Mouse (Mus musculus): ENCODE results near the gene 1700092M07Rik. TPM values are rescaled to one million over a fixed set of nuclear protein-coding genes. Genes with fewer than 3 reads are reported as not detected.

The 1700092M07Rik gene
- polyA plus RNA-seq, 1 experiment from 2014 or later = 1.3 TPM

DNA sequence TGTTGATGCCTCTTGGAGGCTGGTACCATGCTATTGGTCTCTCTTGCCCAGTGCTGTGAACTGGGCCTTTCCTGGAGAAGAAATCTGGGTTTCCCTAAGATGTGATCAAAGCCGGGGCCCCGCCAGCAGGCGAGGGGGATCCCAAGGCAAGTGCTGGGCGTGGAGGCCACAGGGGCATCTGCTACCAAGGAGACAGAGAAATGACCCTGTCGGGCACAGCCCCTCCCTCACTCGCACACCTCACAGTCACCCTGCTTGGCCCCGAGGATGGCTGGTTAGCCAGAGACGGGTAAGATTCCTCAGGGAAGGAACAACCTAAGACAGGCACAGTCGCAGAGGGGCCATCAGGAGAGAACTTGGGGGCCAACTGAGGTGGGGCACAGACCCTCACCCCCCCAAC lies 25.0 kb downstream of the 1700092M07Rik start:
- Histone ChIP-seq H3K4me3 (ENCODE audit: low read depth, low read length) (no peak overlapping the region), H3K27ac (ENCODE audit: low read depth) (no peak overlapping the region), H3K4me2 (ENCODE audit: low read length) (no peak overlapping the region), H3K9ac (ENCODE audit: low read length) (no peak overlapping the region), H3K27me3 (replicated peaks; ENCODE audit: control insufficient read depth, insufficient read depth, low read length) (no peaks in the 10 kb centered on the region), H3K9me3 (ENCODE audit: control insufficient read depth, low read length) (peaks cover 9% of the 10 kb centered on the region; the same call in 1 of the 2 replicates), H3K4me1 (replicated peaks; ENCODE audit: control insufficient read depth, insufficient read depth, low read length) (peaks cover 4% of the 10 kb centered on the region; the same call in 1 of the 2 replicates), H3K36me3 (ENCODE audit: control insufficient read depth, insufficient read depth, low read length) (peaks cover 81% of the 10 kb centered on the region)
- ATAC-seq (replicated peaks; ENCODE audit: low FRiP score, low TSS enrichment, low read depth) (no peak), DNase-seq (ENCODE audit: low spot score) (no peak)
- 99% methylated on average over 9 of the region's 9 CpGs for WGBS

DNA sequence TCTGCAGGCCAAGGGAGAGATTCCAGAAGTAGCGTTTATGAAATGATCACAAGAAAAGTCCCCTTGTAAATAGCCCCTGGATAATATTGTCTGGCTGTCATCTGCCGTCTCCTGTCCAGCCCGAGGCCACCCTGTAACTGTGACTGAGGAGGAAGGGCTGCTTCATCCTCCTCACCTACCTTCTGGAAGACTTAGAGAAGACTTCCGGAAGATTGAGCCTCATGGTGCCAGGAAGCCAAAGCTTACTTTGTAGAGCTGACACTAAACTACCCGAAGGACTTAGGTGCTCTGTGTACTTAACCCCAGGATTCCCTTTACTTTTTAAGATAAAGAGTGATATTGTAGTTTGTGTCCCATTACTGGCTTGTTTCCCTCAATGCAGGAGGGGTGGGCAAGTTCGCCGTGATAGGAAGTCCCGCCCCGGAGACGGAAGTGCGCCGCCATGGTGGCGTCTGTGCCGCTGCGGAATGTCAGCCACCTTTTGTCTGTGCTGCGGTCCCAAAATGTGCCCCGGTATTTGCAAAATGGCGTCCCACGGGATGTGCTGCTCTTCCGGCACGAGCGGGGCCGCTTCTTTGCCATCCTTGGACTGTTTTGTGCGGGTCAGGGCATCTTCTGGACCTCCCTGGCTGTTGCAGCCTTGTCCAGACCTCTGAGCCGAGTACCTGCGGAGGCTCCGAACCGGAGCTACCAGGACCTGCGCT lies 30.2 kb downstream of the 1700092M07Rik start, which contains the start of gene Tmem223:
TSS of gene Tmem223 (plus strand) at position 430 of the 704 bp plus-strand sequence.
- H3K4me2 ChIP-seq (ENCODE audit: low read length) = peak within 1 kb of the TSS; percentile 70
- peak within 1 kb of the TSS; percentile 94 for H3K9ac ChIP-seq (ENCODE audit: low read length)
- H3K4me1 ChIP-seq (replicated peaks; ENCODE audit: control insufficient read depth, insufficient read depth, low read length) = peaks cover 25% of the 10 kb centered on the region
- H3K9me3 ChIP-seq (ENCODE audit: control insufficient read depth, low read length) = peaks cover under 1% of the 10 kb centered on the region; the same call in 1 of the 2 replicates
- 22% methylated on average over 29 of the region's 29 CpGs for WGBS
- peak; percentile 85 for DNase-seq (ENCODE audit: low spot score)
- H3K27ac ChIP-seq (ENCODE audit: low read depth) = peak within 1 kb of the TSS; percentile 88
- H3K27me3 ChIP-seq (replicated peaks; ENCODE audit: control insufficient read depth, insufficient read depth, low read length) = no peaks in the 10 kb centered on the region
- H3K36me3 ChIP-seq (ENCODE audit: control insufficient read depth, insufficient read depth, low read length) = peaks cover 62% of the 10 kb centered on the region
- ATAC-seq (replicated peaks; ENCODE audit: low FRiP score, low TSS enrichment, low read depth) = peak; percentile 42
- peak within 1 kb of the TSS; percentile 86 for H3K4me3 ChIP-seq (ENCODE audit: low read depth, low read length)

DNA sequence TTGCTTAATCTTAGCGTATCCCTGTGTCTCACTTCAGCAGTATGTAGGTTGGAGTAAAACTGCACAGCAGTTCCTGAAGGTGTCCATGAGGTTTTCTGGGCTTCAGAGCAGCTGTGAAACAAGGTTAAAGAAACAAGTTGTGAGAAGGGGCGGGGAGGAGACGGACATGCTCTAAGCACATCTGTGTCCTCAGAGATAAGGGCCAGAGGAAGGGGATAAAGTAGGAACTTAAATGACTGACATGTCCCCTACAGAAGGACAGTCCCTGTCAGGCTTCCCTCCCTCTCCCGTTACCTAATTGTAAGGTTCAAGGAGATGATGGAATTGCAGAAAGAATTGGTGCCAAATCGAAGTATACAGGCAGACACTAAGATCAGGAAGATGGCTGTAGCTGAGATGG lies 32.5 kb downstream of the 1700092M07Rik start:
- DNase-seq (ENCODE audit: low spot score) (no peak), ATAC-seq (replicated peaks; ENCODE audit: low FRiP score, low TSS enrichment, low read depth) (no peak)
- peaks cover 27% of the 10 kb centered on the region for H3K4me1 ChIP-seq (replicated peaks; ENCODE audit: control insufficient read depth, insufficient read depth, low read length)
- peak overlapping the region; percentile 98 for H3K4me2 ChIP-seq (ENCODE audit: low read length)
- WGBS = 75% methylated on average over 5 of the region's 5 CpGs
- H3K4me3 ChIP-seq (ENCODE audit: low read depth, low read length) = peak overlapping the region; percentile 76
- no peak overlapping the region for H3K9ac ChIP-seq (ENCODE audit: low read length)
- no peaks in the 10 kb centered on the region for H3K9me3 ChIP-seq (ENCODE audit: control insufficient read depth, low read length)
- no peaks in the 10 kb centered on the region for H3K27me3 ChIP-seq (replicated peaks; ENCODE audit: control insufficient read depth, insufficient read depth, low read length)
- peaks cover 45% of the 10 kb centered on the region for H3K36me3 ChIP-seq (ENCODE audit: control insufficient read depth, insufficient read depth, low read length)
- H3K27ac ChIP-seq (ENCODE audit: low read depth) = peak overlapping the region; percentile 99; the same call in 1 of the 2 replicates

DNA sequence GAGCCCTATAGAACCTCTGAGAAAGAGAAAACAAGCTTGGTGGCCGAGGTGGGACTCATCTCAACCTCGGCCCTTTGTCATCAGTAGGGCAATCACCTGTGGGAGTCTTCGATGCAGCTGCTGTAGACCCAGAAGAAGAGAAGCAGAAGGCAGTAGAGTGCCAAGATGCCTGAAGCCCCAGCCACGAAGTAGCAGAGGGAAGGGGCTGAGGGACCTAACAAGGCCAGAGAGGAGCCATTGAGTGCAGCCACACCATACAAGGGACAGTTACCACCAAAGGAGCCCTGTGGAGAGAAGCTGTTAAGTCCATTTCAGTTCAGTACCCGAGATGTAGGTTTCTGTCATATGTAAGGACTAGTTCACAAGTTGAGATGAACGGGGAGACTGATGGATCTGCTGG lies 32.9 kb downstream of the 1700092M07Rik start:
- Histone ChIP-seq H3K36me3 (ENCODE audit: control insufficient read depth, insufficient read depth, low read length) (peaks cover 45% of the 10 kb centered on the region), H3K4me2 (ENCODE audit: low read length) (peak overlapping the region; percentile 98), H3K9me3 (ENCODE audit: control insufficient read depth, low read length) (no peaks in the 10 kb centered on the region), H3K27me3 (replicated peaks; ENCODE audit: control insufficient read depth, insufficient read depth, low read length) (no peaks in the 10 kb centered on the region), H3K4me3 (ENCODE audit: low read depth, low read length) (peak overlapping the region; percentile 76), H3K27ac (ENCODE audit: low read depth) (peak overlapping the region; percentile 99), H3K4me1 (replicated peaks; ENCODE audit: control insufficient read depth, insufficient read depth, low read length) (peaks cover 27% of the 10 kb centered on the region), H3K9ac (ENCODE audit: low read length) (peak overlapping the region; percentile 90)
- WGBS = 58% methylated on average over 6 of the region's 6 CpGs
- no peak for ATAC-seq (replicated peaks; ENCODE audit: low FRiP score, low TSS enrichment, low read depth)
- DNase-seq (ENCODE audit: low spot score) = no peak

DNA sequence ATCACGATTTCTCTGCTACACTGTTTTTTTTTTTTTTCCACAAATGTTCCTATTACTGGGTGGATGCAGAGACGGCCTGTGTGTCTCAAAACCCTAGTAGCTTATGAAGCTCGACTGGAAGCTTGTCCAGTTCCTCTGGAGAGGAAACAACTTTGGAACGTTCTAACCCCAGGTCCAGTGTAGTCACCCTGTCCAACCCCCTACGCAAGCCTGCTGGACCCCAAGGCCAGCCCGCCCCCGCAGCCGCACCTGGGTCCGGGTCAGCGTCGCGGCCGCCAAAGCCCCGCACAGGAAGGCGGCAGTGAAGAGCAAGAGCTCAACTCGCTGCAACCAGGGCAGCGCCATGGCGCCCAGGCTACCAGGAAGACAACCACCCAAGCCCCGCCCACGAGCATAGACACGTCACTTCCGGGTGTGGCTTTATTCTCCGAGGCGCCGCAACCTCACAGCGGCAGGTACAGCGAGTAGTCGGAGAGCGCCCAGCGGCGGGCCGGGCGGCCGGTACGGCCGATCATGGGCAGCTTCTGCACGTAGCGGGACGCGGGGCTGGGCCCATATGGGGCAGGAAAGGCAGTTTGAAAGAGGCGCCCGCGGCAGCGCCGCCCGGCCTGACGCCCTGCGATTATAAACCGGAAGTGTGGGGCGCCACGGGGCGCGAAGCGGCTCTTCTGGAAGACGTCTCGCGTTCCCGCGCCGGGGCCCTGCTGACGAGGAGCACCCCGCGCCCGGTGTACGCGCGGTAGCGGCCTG lies 33.7 kb downstream of the 1700092M07Rik start, which contains the start of gene Tmem179b:
TSS of gene Tmem179b (minus strand) at position 382 of the 750 bp plus-strand sequence.
- peak within 1 kb of the TSS; percentile 98 for H3K4me2 ChIP-seq (ENCODE audit: low read length)
- under 1% methylated on average over 60 of the region's 68 CpGs for WGBS
- H3K9me3 ChIP-seq (ENCODE audit: control insufficient read depth, low read length) = no peaks in the 10 kb centered on the region
- peak within 1 kb of the TSS; percentile 90 for H3K9ac ChIP-seq (ENCODE audit: low read length)
- DNase-seq (ENCODE audit: low spot score) (peak; percentile 99), ATAC-seq (replicated peaks; ENCODE audit: low FRiP score, low TSS enrichment, low read depth) (peak; percentile 92)
- peak within 1 kb of the TSS; percentile 99 for H3K27ac ChIP-seq (ENCODE audit: low read depth)
- H3K27me3 ChIP-seq (replicated peaks; ENCODE audit: control insufficient read depth, insufficient read depth, low read length) = no peaks in the 10 kb centered on the region
- H3K4me3 ChIP-seq (ENCODE audit: low read depth, low read length) = peak within 1 kb of the TSS; percentile 76
- H3K36me3 ChIP-seq (ENCODE audit: control insufficient read depth, insufficient read depth, low read length) = peaks cover 41% of the 10 kb centered on the region
- peaks cover 27% of the 10 kb centered on the region for H3K4me1 ChIP-seq (replicated peaks; ENCODE audit: control insufficient read depth, insufficient read depth, low read length)

DNA sequence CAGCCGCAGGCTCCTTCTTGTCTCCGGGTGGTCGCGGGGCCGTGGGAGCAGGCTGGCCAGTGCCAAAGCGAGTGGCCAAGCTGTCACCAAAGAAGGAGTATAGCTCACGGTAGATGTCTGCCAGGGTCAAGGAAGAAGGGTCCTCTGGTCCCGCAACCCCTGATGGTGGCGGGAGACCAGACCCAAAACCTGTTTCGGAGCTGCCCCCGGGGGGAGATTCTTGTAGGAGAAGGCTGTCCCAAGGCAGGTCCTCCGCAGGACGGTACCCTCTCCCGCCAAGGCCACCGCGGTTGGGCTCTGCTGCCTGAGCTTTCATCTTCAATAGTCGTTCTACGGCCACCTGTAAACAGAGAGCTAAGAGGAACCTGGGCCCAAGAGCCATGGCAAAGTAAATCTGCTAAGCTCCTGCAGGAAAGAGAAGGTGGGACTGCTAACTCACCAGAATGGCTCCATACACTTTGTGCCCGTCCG lies 34.5 kb downstream of the 1700092M07Rik start:
- Histone ChIP-seq H3K4me1 (replicated peaks; ENCODE audit: control insufficient read depth, insufficient read depth, low read length) (peaks cover 27% of the 10 kb centered on the region), H3K4me2 (ENCODE audit: low read length) (peak overlapping the region; percentile 98), H3K27ac (ENCODE audit: low read depth) (peak overlapping the region; percentile 99), H3K4me3 (ENCODE audit: low read depth, low read length) (peak overlapping the region; percentile 76), H3K9me3 (ENCODE audit: control insufficient read depth, low read length) (no peaks in the 10 kb centered on the region), H3K27me3 (replicated peaks; ENCODE audit: control insufficient read depth, insufficient read depth, low read length) (no peaks in the 10 kb centered on the region), H3K9ac (ENCODE audit: low read length) (peak overlapping the region; percentile 90), H3K36me3 (ENCODE audit: control insufficient read depth, insufficient read depth, low read length) (peaks cover 38% of the 10 kb centered on the region)
- 4% methylated on average over 20 of the region's 20 CpGs for WGBS
- DNase-seq (ENCODE audit: low spot score) (no peak), ATAC-seq (replicated peaks; ENCODE audit: low FRiP score, low TSS enrichment, low read depth) (0 out of 2 replicates have a peak, but pooled peaks have one; percentile 10)

DNA sequence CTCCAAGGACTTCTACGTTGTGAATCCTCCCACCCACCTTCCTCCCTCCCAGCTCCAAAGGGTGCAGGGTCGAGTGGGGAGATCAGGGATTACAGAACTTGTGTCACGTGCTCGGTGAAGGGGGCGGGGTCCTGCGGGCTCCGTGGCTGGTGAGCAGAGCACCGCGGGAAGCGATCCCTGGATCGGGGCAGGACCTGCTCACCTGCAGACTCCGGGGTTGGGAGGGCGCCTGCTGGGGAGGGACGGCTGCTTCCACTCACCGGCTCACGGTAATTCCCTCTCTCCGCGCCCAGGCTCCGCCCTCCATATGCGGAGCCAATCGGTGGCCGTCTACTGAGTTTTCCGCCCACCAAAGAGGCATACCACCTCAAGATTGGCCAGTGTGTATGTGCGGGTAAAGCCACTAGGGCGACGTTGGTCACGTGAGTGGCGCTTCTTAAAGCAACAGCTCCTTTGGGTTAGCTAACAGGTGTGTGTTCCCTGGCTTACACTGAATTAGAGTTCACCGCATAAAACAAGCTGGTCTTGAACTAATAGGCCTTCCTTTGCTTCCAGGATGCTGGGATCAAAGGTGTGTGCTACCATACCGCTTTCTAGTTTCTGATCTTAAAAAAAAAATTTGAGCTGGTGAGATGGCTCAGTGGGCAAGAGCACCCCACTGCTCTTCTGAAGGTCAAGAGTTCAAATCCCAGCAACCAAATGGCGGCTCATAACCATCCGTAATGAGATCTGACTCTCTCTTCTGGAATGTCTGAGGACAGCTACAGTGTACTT lies 45.7 kb downstream of the 1700092M07Rik start, which contains the start of gene Taf6l:
TSS of gene Taf6l (minus strand) at position 410 of the 774 bp plus-strand sequence.
- under 1% methylated on average over 32 of the region's 32 CpGs for WGBS
- H3K4me3 ChIP-seq (ENCODE audit: low read depth, low read length) = peak within 1 kb of the TSS; percentile 77
- ATAC-seq (replicated peaks; ENCODE audit: low FRiP score, low TSS enrichment, low read depth) = peak; percentile 100
- H3K27ac ChIP-seq (ENCODE audit: low read depth) = peak within 1 kb of the TSS; percentile 82
- H3K4me2 ChIP-seq (ENCODE audit: low read length) = peak within 1 kb of the TSS; percentile 66
- H3K27me3 ChIP-seq (replicated peaks; ENCODE audit: control insufficient read depth, insufficient read depth, low read length) = no peaks in the 10 kb centered on the region
- peak; percentile 91 for DNase-seq (ENCODE audit: low spot score)
- no peaks in the 10 kb centered on the region for H3K9me3 ChIP-seq (ENCODE audit: control insufficient read depth, low read length)
- H3K4me1 ChIP-seq (replicated peaks; ENCODE audit: control insufficient read depth, insufficient read depth, low read length) = peaks cover 4% of the 10 kb centered on the region; the same call in 1 of the 2 replicates
- H3K36me3 ChIP-seq (ENCODE audit: control insufficient read depth, insufficient read depth, low read length) = peaks cover 27% of the 10 kb centered on the region
- H3K9ac ChIP-seq (ENCODE audit: low read length) = peak within 1 kb of the TSS; percentile 66

- peaks cover 4% of the 10 kb centered on the region; the same call in 1 of the 2 replicates for H3K4me1 ChIP-seq (replicated peaks; ENCODE audit: control insufficient read depth, insufficient read depth, low read length)
- no peak overlapping the region for H3K27ac ChIP-seq (ENCODE audit: low read depth)
- no peak overlapping the region for H3K4me2 ChIP-seq (ENCODE audit: low read length)
- no peaks in the 10 kb centered on the region for H3K9me3 ChIP-seq (ENCODE audit: control insufficient read depth, low read length)
- 21% methylated on average over 3 of the region's 3 CpGs for WGBS
- no peaks in the 10 kb centered on the region for H3K27me3 ChIP-seq (replicated peaks; ENCODE audit: control insufficient read depth, insufficient read depth, low read length)
- ATAC-seq (replicated peaks; ENCODE audit: low FRiP score, low TSS enrichment, low read depth) = no peak
- DNase-seq (ENCODE audit: low spot score) = no peak
- H3K4me3 ChIP-seq (ENCODE audit: low read depth, low read length) = no peak overlapping the region
- H3K36me3 ChIP-seq (ENCODE audit: control insufficient read depth, insufficient read depth, low read length) = peaks cover 16% of the 10 kb centered on the region
- no peak overlapping the region for H3K9ac ChIP-seq (ENCODE audit: low read length)
Observed at GRCm38 (mm10) chr19:8788521-8788920, 48.0 kb downstream of the 1700092M07Rik start.

Data from intestine, embryonic 14.5 days (tissue).